Mouse (Mus musculus) embryonic facial prominence, embryonic 14.5 days (tissue): ENCODE measurements around the gene Zfp454. TPM values are rescaled to one million over a fixed set of nuclear protein-coding genes. Genes with fewer than 3 reads are reported as not detected.

Experiments
- ATAC-seq: fragments of 200-750 bp; cut with Nextera tagmentation; 2 replicates; pipeline ENCODE4 v1.8.0; 2017; ENCODE audit warnings: low read depth, moderate number of reproducible peaks, moderate TSS enrichment
- DNase-seq: peaks from one replicate; pipeline ENCODE4 v3.0.0-alpha.2; 2015; ENCODE audit warnings: low spot score
- H3K27ac ChIP-seq: fragments of 300-500 bp; sonication (generic); replicated peaks from 2 replicates; pipeline ENCODE4 v1.5.1; 2014; ENCODE audit warnings: low read depth, mild to moderate bottlenecking, low read length, moderate library complexity
- H3K27me3 ChIP-seq: fragments of 300-500 bp; sonication (generic); replicated peaks from 2 replicates; pipeline ENCODE4 v1.6.1; 2014; ENCODE audit warnings: low read length; ENCODE audit not compliant: control insufficient read depth, insufficient read depth
- H3K36me3 ChIP-seq: fragments of 300-500 bp; sonication (generic); 2 replicates; pipeline ENCODE4 v1.6.1; 2014; ENCODE audit warnings: low read length, mixed read lengths; ENCODE audit not compliant: control insufficient read depth, insufficient read depth
- H3K4me1 ChIP-seq: fragments of 300-500 bp; sonication (generic); 2 replicates; pipeline ENCODE4 v1.6.1; 2014; ENCODE audit warnings: antibody characterized with exemption, low read length; ENCODE audit not compliant: control insufficient read depth, insufficient read depth
- H3K4me2 ChIP-seq: fragments of 300-500 bp; sonication (generic); 2 replicates; pipeline ENCODE4 v1.6.1; 2014; ENCODE audit warnings: low read depth, mild to moderate bottlenecking, low read length, moderate library complexity, mixed read lengths
- H3K4me3 ChIP-seq: fragments of 300-500 bp; sonication (generic); 2 replicates; pipeline ENCODE4 v1.5.1; 2014; ENCODE audit warnings: low read depth, mild to moderate bottlenecking, low read length
- H3K9ac ChIP-seq: fragments of 300-500 bp; sonication (generic); 2 replicates; pipeline ENCODE4 v1.6.1; 2014; ENCODE audit warnings: low read depth, mild to moderate bottlenecking, low read length, moderate library complexity, mixed read lengths
- H3K9me3 ChIP-seq: fragments of 300-500 bp; sonication (generic); 2 replicates; pipeline ENCODE4 v1.6.1; 2016; ENCODE audit warnings: low read length; ENCODE audit not compliant: control insufficient read depth
- WGBS: fragments of 180-500 bp; shearing (Covaris S2); extraction: QIAGEN DNeasy Blood & Tissue Kit; methylation state at CpG from one replicate; pipeline ENCODE4 v1.1.7; 2014; 5-methylcytosine and 5-hydroxymethylcytosine counted together
- polyA plus RNA-seq: library from polyadenylated mRNA; unstranded; fragments of >200 nt; fragmentation: Nextera tagmentation; extraction: Ambion mirVana; gene quantifications from 2 replicates; pipeline ENCODE4 v1.2.1, GENCODE M21; 2014

Zfp454 gene
- polyA plus RNA-seq, 1 experiment from 2014 or later, result 6.8 TPM

DNA sequence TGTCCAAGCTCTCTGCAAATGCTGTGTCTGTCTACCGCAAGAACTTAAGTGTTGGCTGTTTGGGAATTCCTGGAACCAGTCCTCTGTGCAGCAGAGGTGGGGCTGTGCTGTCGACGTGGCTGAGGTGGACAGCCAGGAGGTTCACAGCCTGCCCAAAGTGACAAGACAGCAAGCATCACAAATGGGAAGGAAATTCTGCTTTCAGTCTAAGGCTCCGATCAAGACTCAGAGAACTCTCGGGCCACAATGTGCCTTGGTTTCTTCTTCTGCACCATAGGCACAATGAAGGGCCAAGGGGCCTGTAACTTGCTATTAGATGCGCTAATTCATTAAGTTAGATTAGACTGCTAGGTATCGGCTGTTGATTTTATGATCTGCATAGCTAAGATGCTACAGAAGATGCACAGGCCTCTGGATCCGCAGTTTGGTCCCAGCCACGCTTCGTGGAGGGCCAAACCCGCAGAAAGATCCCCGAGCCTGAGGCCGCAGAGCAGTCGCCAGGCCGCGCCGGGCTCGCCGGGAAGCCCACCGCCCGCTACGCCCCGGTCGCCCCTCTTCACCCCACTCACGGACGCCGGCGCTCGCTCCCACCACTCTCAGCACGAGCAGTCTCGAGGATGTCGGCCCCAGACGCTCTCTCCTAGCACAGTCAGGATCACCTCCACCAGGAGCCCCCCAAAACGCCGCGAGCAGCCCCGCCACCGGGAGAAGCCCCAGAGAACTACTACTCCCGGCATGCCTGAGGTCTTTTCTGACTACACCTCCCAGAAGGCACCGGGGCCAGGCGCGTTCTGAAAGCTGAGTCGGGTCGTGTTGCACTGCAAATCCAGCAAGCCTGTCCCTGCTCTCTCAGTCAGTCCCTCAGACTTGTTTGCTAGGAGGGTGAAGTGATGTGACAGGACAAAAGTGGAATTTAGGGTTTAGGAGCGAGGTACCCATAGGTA lies 60.2 kb downstream of the Zfp454 start, which contains the start of gene Zfp354c:
TSS of gene Zfp354c (minus strand) at position 715 of the 944 bp plus-strand sequence.
- no peaks in the 10 kb centered on the region for H3K9me3 ChIP-seq
- DNase-seq (peak; percentile 96), ATAC-seq (peak; percentile 98)
- no peaks in the 10 kb centered on the region for H3K27me3 ChIP-seq
- H3K4me1 ChIP-seq, result peaks cover 7% of the 10 kb centered on the region; the same call in 1 of the 2 replicates
- H3K36me3 ChIP-seq, result peaks cover 32% of the 10 kb centered on the region
- H3K9ac ChIP-seq, result peak within 1 kb of the TSS; percentile 89
- H3K4me3 ChIP-seq, result peak within 1 kb of the TSS; percentile 85
- WGBS, result 1% methylated on average over 37 of the region's 45 CpGs
- peak within 1 kb of the TSS; percentile 78 for H3K4me2 ChIP-seq
- H3K27ac ChIP-seq, result peak within 1 kb of the TSS; percentile 81

DNA sequence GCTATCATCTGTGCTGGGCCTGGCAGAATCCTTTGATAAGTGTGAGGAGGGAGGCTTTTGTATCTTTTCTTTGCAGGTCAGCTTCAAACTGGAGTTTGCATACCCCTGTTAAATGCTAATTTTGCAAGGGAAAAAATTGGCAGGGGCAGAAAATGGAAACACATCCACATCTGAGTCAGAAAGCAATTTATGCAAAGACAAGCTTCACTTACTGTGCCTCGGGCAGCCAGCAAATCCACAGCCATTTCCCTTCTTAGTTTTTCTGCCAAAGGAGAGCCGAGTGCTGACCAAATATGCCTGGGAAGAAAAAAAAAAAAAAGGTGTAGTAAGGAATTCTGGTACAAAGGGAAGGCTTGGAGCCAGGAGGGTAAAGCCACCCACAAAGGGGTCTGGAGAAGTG lies 61.2 kb downstream of the Zfp454 start:
- Histone ChIP-seq H3K9me3 (no peaks in the 10 kb centered on the region), H3K27ac (peak overlapping the region; percentile 81), H3K27me3 (no peaks in the 10 kb centered on the region), H3K4me1 (peaks cover 7% of the 10 kb centered on the region; the same call in 1 of the 2 replicates), H3K36me3 (peaks cover 42% of the 10 kb centered on the region), H3K9ac (peak overlapping the region; percentile 89), H3K4me2 (peak overlapping the region; percentile 78), H3K4me3 (peak overlapping the region; percentile 85)
- WGBS, result 38% methylated on average over 2 of the region's 2 CpGs
- no peak for ATAC-seq
- DNase-seq, result peak; percentile 37

Other genes with a start within 250 kb of the Zfp454 start
- gene Zfp354c, start 59.9 kb downstream of the Zfp454 start, polyA plus RNA-seq, result 45.9 and 49.4 TPM in 2 replicates
- 0.79 and 0.81 TPM in 2 replicates for gene Zfp879, start 46.1 kb downstream of the Zfp454 start, polyA plus RNA-seq
- 0.05 and 0.13 TPM in 2 replicates for gene Grm6, start 37.0 kb downstream of the Zfp454 start, polyA plus RNA-seq
- 10.1 and 10.5 TPM in 2 replicates for gene Zfp2, start 28.5 kb upstream of the Zfp454 start, polyA plus RNA-seq
- 1.5 and 1.6 TPM in 2 replicates for gene Zfp354b, start 44.0 kb upstream of the Zfp454 start, polyA plus RNA-seq
- gene 4933414I15Rik, start 56.1 kb upstream of the Zfp454 start, polyA plus RNA-seq, result not detected in 2 replicates
- not detected in 2 replicates for gene Prop1, start 66.1 kb upstream of the Zfp454 start, polyA plus RNA-seq
- not detected in 2 replicates for gene Olfr1378, start 78.9 kb upstream of the Zfp454 start, polyA plus RNA-seq
- gene Olfr1377, start 94.3 kb upstream of the Zfp454 start, polyA plus RNA-seq, result 0.17 TPM in 1 of 2 replicates, not detected in the other
- gene Olfr51, start 115.9 kb upstream of the Zfp454 start, polyA plus RNA-seq, result not detected in 2 replicates
- gene Olfr54, start 126.6 kb upstream of the Zfp454 start, polyA plus RNA-seq, result 0.04 TPM in 1 of 2 replicates, not detected in the other
- gene Olfr1375, start 160.5 kb upstream of the Zfp454 start, polyA plus RNA-seq, result not detected in 2 replicates
- gene Zfp354a, start 171.6 kb upstream of the Zfp454 start, polyA plus RNA-seq, result 8.0 and 10.4 TPM in 2 replicates